Mouse (Mus musculus): ENCODE measurements around the gene Tomt. TPM values are rescaled to one million over a fixed set of nuclear protein-coding genes. Genes with fewer than 3 reads are reported as not detected.
A peak's percentile ranks its signal among the peaks of the same experiment; 100 is the strongest.
"Not testable (repeated sequence)": the region's sequence is repeated elsewhere in the genome, so short reads cannot be mapped to it uniquely, and the experiment has no call there.

The Tomt gene
- 0.61 and 0.65 TPM in 2 replicates for polyA plus RNA-seq (2016; fragmentation: Nextera tagmentation; extraction: Ambion mirVana)

GRCm38 (mm10) chr7:101906287-101906681 lies at the start of gene Tomt:
Gene Tomt (minus strand): TSS chr7:101906359.
- Histone ChIP-seq H3K4me3 (peak within 1 kb of the TSS; percentile 76), H3K9ac (peak within 1 kb of the TSS; percentile 89), H3K27ac (peak within 1 kb of the TSS; percentile 96), H3K27me3 (no peaks in the 10 kb centered on the region), H3K4me2 (replicated peaks) (peak within 1 kb of the TSS; percentile 66), H3K36me3 (peaks cover 18% of the 10 kb centered on the region), H3K4me1 (peaks cover 12% of the 10 kb centered on the region), H3K9me3 (no peaks in the 10 kb centered on the region)
- 20% methylated on average over 11 of the region's 11 CpGs for WGBS
- no peak for ATAC-seq (ENCODE audit: insufficient number of reproducible peaks, insufficient read depth, low FRiP score, low TSS enrichment)

- Histone ChIP-seq H3K9ac (no peak overlapping the region), H3K27ac (no peak overlapping the region), H3K4me3 (no peak overlapping the region), H3K27me3 (no peaks in the 10 kb centered on the region), H3K9me3 (no peaks in the 10 kb centered on the region), H3K4me2 (replicated peaks) (no peak overlapping the region), H3K4me1 (no peaks in the 10 kb centered on the region), H3K36me3 (no peaks in the 10 kb centered on the region)
- WGBS = 80% methylated on average over 4 of the region's 4 CpGs
- no peak for ATAC-seq (ENCODE audit: insufficient number of reproducible peaks, insufficient read depth, low FRiP score, low TSS enrichment)
Measured at GRCm38 (mm10) chr7:101955862-101956261, 49.7 kb upstream of the Tomt start.

DNA sequence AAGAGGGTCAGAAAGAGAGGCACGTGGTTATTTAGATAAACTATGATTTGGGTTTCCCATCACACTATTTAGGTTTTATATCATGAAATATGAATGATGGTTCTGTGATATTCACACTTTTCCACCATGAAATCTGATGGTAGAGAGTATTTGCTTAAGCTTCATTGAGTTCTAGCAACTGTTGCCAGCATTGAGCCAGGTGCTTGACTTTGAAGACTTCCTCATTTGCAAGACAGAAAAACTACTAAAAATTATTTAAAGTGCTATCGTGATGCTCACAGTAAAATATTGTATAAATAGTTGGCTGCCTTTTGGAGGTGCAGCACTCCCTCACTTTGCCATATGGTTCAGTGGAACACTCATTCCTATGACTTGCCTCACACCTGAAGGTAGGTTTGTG lies 49.1 kb upstream of the Tomt start:
- H3K27ac ChIP-seq = no peak overlapping the region
- H3K36me3 ChIP-seq = no peaks in the 10 kb centered on the region
- H3K27me3 ChIP-seq = no peaks in the 10 kb centered on the region
- no peak for ATAC-seq (ENCODE audit: insufficient number of reproducible peaks, insufficient read depth, low FRiP score, low TSS enrichment)
- H3K4me1 ChIP-seq = no peaks in the 10 kb centered on the region
- no peak overlapping the region for H3K4me3 ChIP-seq
- 86% methylated on average over 2 of the region's 2 CpGs for WGBS
- no peak overlapping the region for H3K9ac ChIP-seq
- no peak overlapping the region for H3K4me2 ChIP-seq (replicated peaks)
- H3K9me3 ChIP-seq = no peaks in the 10 kb centered on the region

DNA sequence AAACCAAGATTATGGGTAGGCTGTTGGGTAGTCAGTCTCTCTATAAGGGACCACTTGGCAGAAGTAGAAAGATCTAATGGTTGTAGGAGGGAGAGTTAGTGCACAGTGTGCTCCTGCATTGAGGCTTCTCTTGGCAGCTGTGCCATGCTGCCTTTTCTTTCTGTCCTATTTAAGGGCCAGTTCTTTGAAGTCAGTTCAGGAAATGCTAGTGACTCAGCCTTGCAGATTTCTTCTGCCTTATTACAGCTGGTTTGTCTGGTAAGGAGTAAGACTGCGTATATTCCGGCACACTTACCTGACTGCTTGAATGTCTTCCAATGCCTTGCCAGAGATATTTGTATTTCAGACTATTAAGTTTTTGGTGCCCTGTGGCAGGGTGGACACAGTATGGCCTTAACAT lies 48.0 kb upstream of the Tomt start:
- 99% methylated on average over 2 of the region's 2 CpGs for WGBS
- no peaks in the 10 kb centered on the region for H3K27me3 ChIP-seq
- H3K36me3 ChIP-seq = no peaks in the 10 kb centered on the region
- H3K9ac ChIP-seq = no peak overlapping the region
- ATAC-seq (ENCODE audit: insufficient number of reproducible peaks, insufficient read depth, low FRiP score, low TSS enrichment) = no peak
- no peaks in the 10 kb centered on the region for H3K4me1 ChIP-seq
- H3K4me3 ChIP-seq = no peak overlapping the region
- H3K4me2 ChIP-seq (replicated peaks) = no peak overlapping the region
- H3K9me3 ChIP-seq = no peaks in the 10 kb centered on the region
- H3K27ac ChIP-seq = no peak overlapping the region

DNA sequence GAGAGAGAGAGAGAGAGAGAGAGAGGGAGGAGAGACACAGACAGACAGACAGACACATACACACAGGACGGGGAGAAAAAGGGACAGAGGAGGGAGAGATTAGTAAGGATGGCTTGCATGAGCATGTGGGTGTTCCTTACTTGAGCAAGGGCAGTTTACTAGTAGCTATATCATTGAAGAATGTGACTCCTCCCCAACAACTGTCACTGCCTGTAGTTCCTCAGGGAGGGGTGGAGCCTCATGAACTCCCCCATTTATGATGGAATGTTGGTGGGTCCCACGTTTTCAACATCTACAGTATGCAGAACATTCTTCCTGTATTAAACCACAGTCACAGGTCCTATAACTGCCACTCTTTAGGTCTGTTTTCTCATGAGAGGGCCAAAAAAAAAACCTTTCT lies 45.9 kb upstream of the Tomt start:
- Histone ChIP-seq H3K4me1 (no peaks in the 10 kb centered on the region), H3K27ac (no peak overlapping the region), H3K36me3 (no peaks in the 10 kb centered on the region), H3K4me2 (replicated peaks) (no peak overlapping the region), H3K9me3 (no peaks in the 10 kb centered on the region), H3K4me3 (no peak overlapping the region), H3K27me3 (no peaks in the 10 kb centered on the region), H3K9ac (no peak overlapping the region)
- 68% methylated on average over 2 of the region's 2 CpGs for WGBS
- no peak for ATAC-seq (ENCODE audit: insufficient number of reproducible peaks, insufficient read depth, low FRiP score, low TSS enrichment)

GRCm38 (mm10) chr7:101951648-101952047 lies 45.5 kb upstream of the Tomt start:
- no peak for ATAC-seq (ENCODE audit: insufficient number of reproducible peaks, insufficient read depth, low FRiP score, low TSS enrichment)
- Histone ChIP-seq H3K9me3 (no peaks in the 10 kb centered on the region), H3K4me1 (no peaks in the 10 kb centered on the region), H3K27ac (no peak overlapping the region), H3K27me3 (no peaks in the 10 kb centered on the region), H3K4me2 (replicated peaks) (no peak overlapping the region), H3K36me3 (no peaks in the 10 kb centered on the region), H3K4me3 (no peak overlapping the region), H3K9ac (no peak overlapping the region)
- WGBS = 84% methylated on average over 1 of the region's 1 CpGs

- H3K4me3 ChIP-seq; H3K27me3 ChIP-seq; H3K4me2 ChIP-seq (replicated peaks); H3K9ac ChIP-seq; H3K4me1 ChIP-seq; H3K9me3 ChIP-seq; H3K27ac ChIP-seq; ATAC-seq (ENCODE audit: insufficient number of reproducible peaks, insufficient read depth, low FRiP score, low TSS enrichment); H3K36me3 ChIP-seq: not testable (repeated sequence)
- 90% methylated on average over 5 of the region's 5 CpGs for WGBS
Measured at GRCm38 (mm10) chr7:101949008-101949407, 42.8 kb upstream of the Tomt start.

- no peak overlapping the region for H3K4me2 ChIP-seq (replicated peaks)
- no peaks in the 10 kb centered on the region for H3K27me3 ChIP-seq
- no peak overlapping the region for H3K4me3 ChIP-seq
- peaks cover 6% of the 10 kb centered on the region for H3K4me1 ChIP-seq
- no peak overlapping the region for H3K9ac ChIP-seq
- H3K9me3 ChIP-seq = no peaks in the 10 kb centered on the region
- 92% methylated on average over 4 of the region's 4 CpGs for WGBS
- peaks cover 12% of the 10 kb centered on the region; the same call in 1 of the 2 replicates for H3K36me3 ChIP-seq
- no peak overlapping the region for H3K27ac ChIP-seq
- ATAC-seq (ENCODE audit: insufficient number of reproducible peaks, insufficient read depth, low FRiP score, low TSS enrichment) = no peak
Measured at GRCm38 (mm10) chr7:101939758-101940157, 33.6 kb upstream of the Tomt start.

DNA sequence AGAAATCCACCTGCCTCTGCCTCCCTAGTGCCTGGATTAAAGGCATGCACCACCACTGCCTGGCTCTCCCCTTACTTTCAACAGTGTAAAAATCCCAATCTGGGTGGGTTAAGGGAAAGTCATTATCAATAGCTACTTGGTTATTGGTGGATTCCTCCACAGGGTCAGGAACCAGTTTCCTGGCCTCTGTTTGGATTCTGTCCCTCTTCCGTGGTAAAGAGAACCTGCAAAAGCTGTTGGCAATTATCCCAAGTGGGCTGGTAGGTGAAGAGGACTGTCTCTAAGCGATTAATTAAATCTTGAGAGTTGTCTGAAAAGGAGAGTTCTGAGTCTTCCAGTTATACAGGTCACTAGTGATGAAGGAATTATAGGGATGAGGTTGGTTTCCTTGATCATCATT lies 32.2 kb upstream of the Tomt start:
- Histone ChIP-seq H3K9ac (no peak overlapping the region), H3K4me3 (no peak overlapping the region), H3K36me3 (peaks cover 12% of the 10 kb centered on the region; the same call in 1 of the 2 replicates), H3K4me2 (replicated peaks) (no peak overlapping the region), H3K4me1 (peaks cover 6% of the 10 kb centered on the region), H3K9me3 (no peaks in the 10 kb centered on the region), H3K27ac (no peak overlapping the region), H3K27me3 (no peaks in the 10 kb centered on the region)
- WGBS = 86% methylated on average over 2 of the region's 2 CpGs
- no peak for ATAC-seq (ENCODE audit: insufficient number of reproducible peaks, insufficient read depth, low FRiP score, low TSS enrichment)

- no peaks in the 10 kb centered on the region for H3K27me3 ChIP-seq
- ATAC-seq (ENCODE audit: insufficient number of reproducible peaks, insufficient read depth, low FRiP score, low TSS enrichment) = no peak
- 95% methylated on average over 4 of the region's 4 CpGs for WGBS
Measured at GRCm38 (mm10) chr7:101937569-101937968, 31.4 kb upstream of the Tomt start.

DNA sequence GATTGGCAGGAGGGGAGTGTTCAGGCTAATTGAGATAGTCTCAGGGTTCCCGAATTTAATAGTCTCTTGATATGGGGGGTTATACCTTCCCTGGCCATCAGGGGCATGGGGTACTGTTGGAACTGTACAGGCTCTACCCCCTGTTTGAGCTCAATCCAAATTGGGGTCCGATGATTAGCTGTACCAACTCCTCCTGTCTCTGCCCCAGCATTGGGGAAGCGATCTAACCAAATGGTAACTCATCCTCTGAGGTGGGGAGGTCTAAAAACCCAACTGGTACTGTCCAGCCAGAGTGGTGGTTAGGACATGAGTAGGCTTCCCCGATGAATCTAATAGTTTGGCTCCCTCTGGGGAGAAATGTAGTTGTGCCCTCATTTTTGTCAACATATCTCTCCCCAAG lies 30.8 kb upstream of the Tomt start:
- ATAC-seq (ENCODE audit: insufficient number of reproducible peaks, insufficient read depth, low FRiP score, low TSS enrichment) = no peak
- Histone ChIP-seq H3K4me2 (replicated peaks) (no peak overlapping the region), H3K27me3 (no peaks in the 10 kb centered on the region), H3K4me1 (peaks cover 6% of the 10 kb centered on the region), H3K9ac (no peak overlapping the region), H3K27ac (no peak overlapping the region), H3K9me3 (no peaks in the 10 kb centered on the region), H3K36me3 (peaks cover 12% of the 10 kb centered on the region; the same call in 1 of the 2 replicates), H3K4me3 (no peak overlapping the region)
- WGBS = 95% methylated on average over 4 of the region's 4 CpGs

More at GRCm38 (mm10) chr7:101937569-101937968, 31.4 kb upstream of the Tomt start:
- Histone ChIP-seq H3K9me3 (no peaks in the 10 kb centered on the region), H3K36me3 (peaks cover 12% of the 10 kb centered on the region; the same call in 1 of the 2 replicates), H3K9ac (no peak overlapping the region), H3K4me2 (replicated peaks) (no peak overlapping the region), H3K27ac (no peak overlapping the region), H3K4me3 (no peak overlapping the region), H3K4me1 (peaks cover 6% of the 10 kb centered on the region)

GRCm38 (mm10) chr7:101935957-101936356 lies 29.8 kb upstream of the Tomt start:
- Histone ChIP-seq H3K27ac (no peak overlapping the region), H3K9me3 (no peaks in the 10 kb centered on the region), H3K4me3 (no peak overlapping the region), H3K4me2 (replicated peaks) (no peak overlapping the region), H3K9ac (no peak overlapping the region), H3K27me3 (no peaks in the 10 kb centered on the region), H3K36me3 (peaks cover 12% of the 10 kb centered on the region; the same call in 1 of the 2 replicates), H3K4me1 (peaks cover 6% of the 10 kb centered on the region)
- WGBS = 96% methylated on average over 4 of the region's 4 CpGs
- ATAC-seq (ENCODE audit: insufficient number of reproducible peaks, insufficient read depth, low FRiP score, low TSS enrichment) = no peak
